Mouse (Mus musculus): ENCODE results near the gene Shisa7. TPM values are rescaled to one million over a fixed set of nuclear protein-coding genes. Genes with fewer than 3 reads are reported as not detected.
A peak's percentile ranks its signal among the peaks of the same experiment; 100 is the strongest.
"Not testable (repeated sequence)": the region's sequence is repeated elsewhere in the genome, so short reads cannot be mapped to it uniquely, and the experiment has no call there.

Shisa7 gene
- polyA plus RNA-seq, 1 experiment from 2014 or later: 0.99 TPM

GRCm38 (mm10) chr7:4864130-4864845 is 19.8 kb upstream of the Shisa7 start:
- peaks cover 21% of the 10 kb centered on the region for H3K4me1 ChIP-seq
- no peak for ATAC-seq (ENCODE audit: insufficient number of reproducible peaks, low FRiP score, low TSS enrichment, low read depth)
- H3K4me2 ChIP-seq (replicated peaks): no peak overlapping the region
- no peaks in the 10 kb centered on the region for H3K36me3 ChIP-seq
- no peak overlapping the region for H3K9ac ChIP-seq
- no peak overlapping the region for H3K4me3 ChIP-seq (replicated peaks)
- peak overlapping the region; percentile 71; the same call in 1 of the 2 replicates for H3K27ac ChIP-seq (replicated peaks)
- no peaks in the 10 kb centered on the region for H3K27me3 ChIP-seq
- 51% methylated on average over 5 of the region's 5 CpGs for WGBS
- H3K9me3 ChIP-seq (replicated peaks): no peaks in the 10 kb centered on the region

GRCm38 (mm10) chr7:4863541-4864080 is 19.1 kb upstream of the Shisa7 start:
- H3K4me1 ChIP-seq: peaks cover 21% of the 10 kb centered on the region
- H3K9ac ChIP-seq: no peak overlapping the region
- ATAC-seq (ENCODE audit: insufficient number of reproducible peaks, low FRiP score, low TSS enrichment, low read depth): no peak
- no peaks in the 10 kb centered on the region for H3K27me3 ChIP-seq
- no peak overlapping the region for H3K4me2 ChIP-seq (replicated peaks)
- no peak overlapping the region for H3K4me3 ChIP-seq (replicated peaks)
- H3K9me3 ChIP-seq (replicated peaks): no peaks in the 10 kb centered on the region
- peak overlapping the region; percentile 71 for H3K27ac ChIP-seq (replicated peaks)
- WGBS: 72% methylated on average over 7 of the region's 7 CpGs
- no peaks in the 10 kb centered on the region for H3K36me3 ChIP-seq

GRCm38 (mm10) chr7:4863041-4863440 is 18.5 kb upstream of the Shisa7 start:
- ATAC-seq (ENCODE audit: insufficient number of reproducible peaks, low FRiP score, low TSS enrichment, low read depth): no peak
- no peaks in the 10 kb centered on the region for H3K36me3 ChIP-seq
- peaks cover 21% of the 10 kb centered on the region for H3K4me1 ChIP-seq
- H3K27me3 ChIP-seq: no peaks in the 10 kb centered on the region
- no peak overlapping the region for H3K9ac ChIP-seq
- H3K9me3 ChIP-seq (replicated peaks): no peaks in the 10 kb centered on the region
- peak overlapping the region; percentile 71 for H3K27ac ChIP-seq (replicated peaks)
- H3K4me3 ChIP-seq (replicated peaks): no peak overlapping the region
- 9% methylated on average over 1 of the region's 1 CpGs for WGBS
- no peak overlapping the region for H3K4me2 ChIP-seq (replicated peaks)

- not testable (repeated sequence) for H3K9me3 ChIP-seq (replicated peaks); H3K27me3 ChIP-seq; H3K4me3 ChIP-seq (replicated peaks); H3K9ac ChIP-seq; H3K4me2 ChIP-seq (replicated peaks); H3K36me3 ChIP-seq; H3K27ac ChIP-seq (replicated peaks); ATAC-seq (ENCODE audit: insufficient number of reproducible peaks, low FRiP score, low TSS enrichment, low read depth)
- peaks cover 17% of the 10 kb centered on the region for H3K4me1 ChIP-seq
- WGBS: 46% methylated on average over 3 of the region's 3 CpGs
Observed at GRCm38 (mm10) chr7:4860926-4861325, 16.4 kb upstream of the Shisa7 start.

GRCm38 (mm10) chr7:4859418-4859978 is 15.0 kb upstream of the Shisa7 start:
- H3K27me3 ChIP-seq: no peaks in the 10 kb centered on the region
- H3K4me3 ChIP-seq (replicated peaks): no peak overlapping the region
- H3K9ac ChIP-seq: no peak overlapping the region
- no peaks in the 10 kb centered on the region for H3K36me3 ChIP-seq
- H3K4me1 ChIP-seq: peaks cover 11% of the 10 kb centered on the region
- ATAC-seq (ENCODE audit: insufficient number of reproducible peaks, low FRiP score, low TSS enrichment, low read depth): no peak
- H3K9me3 ChIP-seq (replicated peaks): no peaks in the 10 kb centered on the region
- WGBS: 62% methylated on average over 12 of the region's 12 CpGs
- no peak overlapping the region for H3K4me2 ChIP-seq (replicated peaks)
- H3K27ac ChIP-seq (replicated peaks): no peak overlapping the region

GRCm38 (mm10) chr7:4857321-4857720 is 12.8 kb upstream of the Shisa7 start:
- H3K4me1 ChIP-seq: peaks cover 7% of the 10 kb centered on the region; the same call in 1 of the 2 replicates
- H3K9ac ChIP-seq: no peak overlapping the region
- H3K27me3 ChIP-seq: no peaks in the 10 kb centered on the region
- WGBS: 62% methylated on average over 7 of the region's 7 CpGs
- H3K36me3 ChIP-seq: no peaks in the 10 kb centered on the region
- no peak overlapping the region for H3K27ac ChIP-seq (replicated peaks)
- H3K4me3 ChIP-seq (replicated peaks): no peak overlapping the region
- ATAC-seq (ENCODE audit: insufficient number of reproducible peaks, low FRiP score, low TSS enrichment, low read depth): no peak
- no peak overlapping the region for H3K4me2 ChIP-seq (replicated peaks)
- no peaks in the 10 kb centered on the region for H3K9me3 ChIP-seq (replicated peaks)

- Histone ChIP-seq H3K4me2 (replicated peaks) (no peak overlapping the region), H3K36me3 (no peaks in the 10 kb centered on the region), H3K4me3 (replicated peaks) (no peak overlapping the region), H3K27ac (replicated peaks) (no peak overlapping the region), H3K27me3 (no peaks in the 10 kb centered on the region), H3K9ac (no peak overlapping the region), H3K4me1 (peaks cover 7% of the 10 kb centered on the region; the same call in 1 of the 2 replicates), H3K9me3 (replicated peaks) (no peaks in the 10 kb centered on the region)
- ATAC-seq (ENCODE audit: insufficient number of reproducible peaks, low FRiP score, low TSS enrichment, low read depth): no peak
- WGBS: 87% methylated on average over 9 of the region's 9 CpGs
Observed at GRCm38 (mm10) chr7:4856508-4856907, 12.0 kb upstream of the Shisa7 start.

GRCm38 (mm10) chr7:4853613-4854012 is 9.1 kb upstream of the Shisa7 start:
- WGBS: 83% methylated on average over 3 of the region's 3 CpGs
- Histone ChIP-seq H3K36me3 (no peaks in the 10 kb centered on the region), H3K4me1 (no peaks in the 10 kb centered on the region), H3K27me3 (peaks cover 2% of the 10 kb centered on the region; the same call in 1 of the 2 replicates), H3K9me3 (replicated peaks) (no peaks in the 10 kb centered on the region), H3K4me2 (replicated peaks) (no peak overlapping the region), H3K4me3 (replicated peaks) (no peak overlapping the region), H3K9ac (no peak overlapping the region), H3K27ac (replicated peaks) (no peak overlapping the region)
- ATAC-seq (ENCODE audit: insufficient number of reproducible peaks, low FRiP score, low TSS enrichment, low read depth): no peak

GRCm38 (mm10) chr7:4851315-4851688 is 6.8 kb upstream of the Shisa7 start:
- WGBS: 61% methylated on average over 8 of the region's 8 CpGs
- Histone ChIP-seq H3K27ac (replicated peaks) (no peak overlapping the region), H3K9me3 (replicated peaks) (no peaks in the 10 kb centered on the region), H3K36me3 (no peaks in the 10 kb centered on the region), H3K9ac (no peak overlapping the region), H3K4me2 (replicated peaks) (no peak overlapping the region), H3K4me3 (replicated peaks) (no peak overlapping the region), H3K27me3 (peaks cover 7% of the 10 kb centered on the region; the same call in 1 of the 2 replicates), H3K4me1 (no peaks in the 10 kb centered on the region)
- no peak for ATAC-seq (ENCODE audit: insufficient number of reproducible peaks, low FRiP score, low TSS enrichment, low read depth)

GRCm38 (mm10) chr7:4850621-4851314 is 6.3 kb upstream of the Shisa7 start:
- Histone ChIP-seq H3K4me1 (no peaks in the 10 kb centered on the region), H3K4me2 (replicated peaks) (no peak overlapping the region), H3K36me3 (no peaks in the 10 kb centered on the region), H3K4me3 (replicated peaks) (no peak overlapping the region), H3K9me3 (replicated peaks) (no peaks in the 10 kb centered on the region), H3K27me3 (peaks cover 7% of the 10 kb centered on the region; the same call in 1 of the 2 replicates), H3K27ac (replicated peaks) (no peak overlapping the region), H3K9ac (no peak overlapping the region)
- 74% methylated on average over 11 of the region's 11 CpGs for WGBS
- ATAC-seq (ENCODE audit: insufficient number of reproducible peaks, low FRiP score, low TSS enrichment, low read depth): no peak

GRCm38 (mm10) chr7:4849372-4849771 is 4.9 kb upstream of the Shisa7 start:
- Histone ChIP-seq H3K27me3 (peaks cover 18% of the 10 kb centered on the region), H3K9me3 (replicated peaks) (no peaks in the 10 kb centered on the region), H3K4me2 (replicated peaks) (no peak overlapping the region), H3K4me1 (peaks cover 6% of the 10 kb centered on the region), H3K9ac (no peak overlapping the region), H3K27ac (replicated peaks) (no peak overlapping the region), H3K4me3 (replicated peaks) (no peak overlapping the region), H3K36me3 (no peaks in the 10 kb centered on the region)
- 53% methylated on average over 9 of the region's 9 CpGs for WGBS
- ATAC-seq (ENCODE audit: insufficient number of reproducible peaks, low FRiP score, low TSS enrichment, low read depth): no peak
